Mouse (Mus musculus) midbrain, embryonic 11.5 days (tissue): ENCODE measurements at regions not wholly inside any gene's neighbourhood (a gene's known extent, or its start where the extent isn't known, plus 50 kb on each side); places are given as distances from the start of the nearest gene placed in this dataset.

Experiments
- ATAC-seq: fragments of 200-750 bp; cut with Nextera tagmentation; 2 replicates; pipeline ENCODE4 v1.8.0; 2017; ENCODE audit warnings: moderate TSS enrichment, moderate library complexity; ENCODE audit not compliant: low FRiP score
- DNase-seq: peaks from one replicate; pipeline ENCODE4 v3.0.0; 2015; ENCODE audit warnings: low spot score; ENCODE audit errors: missing footprints
- H3K27ac ChIP-seq: fragments of 300-500 bp; sonication (generic); 2 replicates; pipeline ENCODE4 v1.5.1; 2014; ENCODE audit warnings: low read depth, low read length
- H3K27me3 ChIP-seq: fragments of 300-500 bp; sonication (generic); 2 replicates; pipeline ENCODE4 v1.6.1; 2014; ENCODE audit warnings: mild to moderate bottlenecking, low read length, moderate library complexity, mixed read lengths; ENCODE audit not compliant: control insufficient read depth, insufficient read depth
- H3K36me3 ChIP-seq: fragments of 300-500 bp; sonication (generic); 2 replicates; pipeline ENCODE4 v1.6.1; 2014; ENCODE audit warnings: mild to moderate bottlenecking, low read length, moderate library complexity, mixed read lengths; ENCODE audit not compliant: control insufficient read depth, insufficient read depth
- H3K4me1 ChIP-seq: fragments of 300-500 bp; sonication (generic); 2 replicates; pipeline ENCODE4 v1.6.1; 2014; ENCODE audit warnings: low read length; ENCODE audit not compliant: control insufficient read depth, insufficient read depth
- H3K4me2 ChIP-seq: fragments of 300-500 bp; sonication (generic); 2 replicates; pipeline ENCODE4 v1.6.1; 2014; ENCODE audit warnings: mild to moderate bottlenecking, moderate library complexity
- H3K4me3 ChIP-seq: fragments of 300-500 bp; sonication (generic); 2 replicates; pipeline ENCODE4 v1.5.1; 2014; ENCODE audit warnings: low read depth, low read length
- H3K9ac ChIP-seq: fragments of 300-500 bp; sonication (generic); 2 replicates; pipeline ENCODE4 v1.6.1; 2014; ENCODE audit warnings: low read length
- H3K9me3 ChIP-seq: fragments of 300-500 bp; sonication (generic); 2 replicates; pipeline ENCODE4 v1.6.1; 2016; ENCODE audit warnings: low read length; ENCODE audit not compliant: control insufficient read depth
- WGBS: fragments of 180-500 bp; shearing (Covaris S2); extraction: QIAGEN DNeasy Blood & Tissue Kit; methylation state at CpG from one replicate; pipeline ENCODE4 v1.1.7; 2014; 5-methylcytosine and 5-hydroxymethylcytosine counted together

GRCm38 (mm10) chr10:43764581-43764980 lies 137.0 kb downstream of the Qrsl1 start:
- H3K9ac ChIP-seq, result no peak overlapping the region
- no peak overlapping the region for H3K27ac ChIP-seq
- ATAC-seq (no peak), DNase-seq (no peak)
- H3K36me3 ChIP-seq, result no peaks in the 10 kb centered on the region
- H3K4me3 ChIP-seq, result no peak overlapping the region
- 92% methylated on average over 3 of the region's 3 CpGs for WGBS
- no peak overlapping the region for H3K4me2 ChIP-seq
- no peaks in the 10 kb centered on the region for H3K9me3 ChIP-seq
- no peaks in the 10 kb centered on the region for H3K27me3 ChIP-seq
- no peaks in the 10 kb centered on the region for H3K4me1 ChIP-seq

GRCm38 (mm10) chr10:43765275-43765674 lies 136.3 kb downstream of the Qrsl1 start:
- H3K4me1 ChIP-seq, result no peaks in the 10 kb centered on the region
- ATAC-seq, result no peak

GRCm38 (mm10) chr10:43765829-43766486 lies 135.6 kb downstream of the Qrsl1 start:
- 80% methylated on average over 11 of the region's 11 CpGs for WGBS

More at GRCm38 (mm10) chr10:43765275-43765674, 136.3 kb downstream of the Qrsl1 start:
- H3K9ac ChIP-seq, result no peak overlapping the region
- no peak overlapping the region for H3K4me3 ChIP-seq
- H3K27ac ChIP-seq, result no peak overlapping the region
- no peaks in the 10 kb centered on the region for H3K9me3 ChIP-seq
- WGBS, result 90% methylated on average over 1 of the region's 1 CpGs
- no peaks in the 10 kb centered on the region for H3K27me3 ChIP-seq
- peak; percentile 62 for DNase-seq
- no peaks in the 10 kb centered on the region for H3K36me3 ChIP-seq
- no peak overlapping the region for H3K4me2 ChIP-seq

GRCm38 (mm10) chr10:43767961-43768726 lies 133.4 kb downstream of the Qrsl1 start:
- DNase-seq (no peak), ATAC-seq (no peak)
- no peak overlapping the region for H3K4me2 ChIP-seq
- H3K9ac ChIP-seq, result no peak overlapping the region
- WGBS, result 90% methylated on average over 16 of the region's 16 CpGs
- no peak overlapping the region for H3K27ac ChIP-seq
- H3K36me3 ChIP-seq, result no peaks in the 10 kb centered on the region
- no peak overlapping the region for H3K4me3 ChIP-seq
- H3K4me1 ChIP-seq, result no peaks in the 10 kb centered on the region
- no peaks in the 10 kb centered on the region for H3K9me3 ChIP-seq
- H3K27me3 ChIP-seq, result no peaks in the 10 kb centered on the region

More at GRCm38 (mm10) chr10:43765829-43766486, 135.6 kb downstream of the Qrsl1 start:
- ATAC-seq (no peak), DNase-seq (peak; percentile 71)
- no peaks in the 10 kb centered on the region for H3K4me1 ChIP-seq
- H3K4me2 ChIP-seq, result no peak overlapping the region
- no peak overlapping the region for H3K4me3 ChIP-seq
- no peaks in the 10 kb centered on the region for H3K36me3 ChIP-seq
- no peaks in the 10 kb centered on the region for H3K9me3 ChIP-seq
- no peak overlapping the region for H3K27ac ChIP-seq
- H3K9ac ChIP-seq, result no peak overlapping the region
- no peaks in the 10 kb centered on the region for H3K27me3 ChIP-seq

GRCm38 (mm10) chr10:43769026-43769425 lies 132.5 kb downstream of the Qrsl1 start:
- Histone ChIP-seq H3K4me2 (no peak overlapping the region), H3K27me3 (no peaks in the 10 kb centered on the region), H3K4me3 (no peak overlapping the region), H3K36me3 (no peaks in the 10 kb centered on the region), H3K4me1 (no peaks in the 10 kb centered on the region), H3K9me3 (no peaks in the 10 kb centered on the region), H3K27ac (no peak overlapping the region), H3K9ac (no peak overlapping the region)
- ATAC-seq (no peak), DNase-seq (no peak)
- WGBS, result 72% methylated on average over 3 of the region's 3 CpGs

GRCm38 (mm10) chr10:43775807-43776206 lies 125.7 kb downstream of the Qrsl1 start:
- no peak overlapping the region for H3K9ac ChIP-seq
- WGBS, result 87% methylated on average over 1 of the region's 1 CpGs
- no peaks in the 10 kb centered on the region for H3K9me3 ChIP-seq
- H3K36me3 ChIP-seq, result no peaks in the 10 kb centered on the region
- no peak overlapping the region for H3K27ac ChIP-seq
- H3K4me1 ChIP-seq, result no peaks in the 10 kb centered on the region
- no peak overlapping the region for H3K4me2 ChIP-seq
- no peaks in the 10 kb centered on the region for H3K27me3 ChIP-seq
- DNase-seq (no peak), ATAC-seq (no peak)
- no peak overlapping the region for H3K4me3 ChIP-seq

- WGBS, result 84% methylated on average over 28 of the region's 28 CpGs
- no peaks in the 10 kb centered on the region for H3K27me3 ChIP-seq
- no peak overlapping the region for H3K4me3 ChIP-seq
- H3K27ac ChIP-seq, result no peak overlapping the region
- no peak overlapping the region for H3K9ac ChIP-seq
- H3K4me1 ChIP-seq, result no peaks in the 10 kb centered on the region
- H3K9me3 ChIP-seq, result no peaks in the 10 kb centered on the region
- DNase-seq (no peak), ATAC-seq (no peak)
- no peak overlapping the region for H3K4me2 ChIP-seq
- H3K36me3 ChIP-seq, result no peaks in the 10 kb centered on the region
These were observed 123.6 kb downstream of the Qrsl1 start for GRCm38 (mm10) chr10:43777612-43778600.

GRCm38 (mm10) chr10:43780571-43780970 lies 121.0 kb downstream of the Qrsl1 start:
- Histone ChIP-seq H3K4me3 (no peak overlapping the region), H3K27me3 (no peaks in the 10 kb centered on the region), H3K9me3 (no peaks in the 10 kb centered on the region), H3K27ac (no peak overlapping the region), H3K36me3 (no peaks in the 10 kb centered on the region), H3K4me2 (no peak overlapping the region), H3K4me1 (no peaks in the 10 kb centered on the region), H3K9ac (no peak overlapping the region)
- 85% methylated on average over 4 of the region's 4 CpGs for WGBS
- DNase-seq, result no peak
- ATAC-seq, result no peak
